Mouse (Mus musculus): ENCODE data around the gene Pde12.
A peak's percentile ranks its signal among the peaks of the same experiment; 100 is the strongest.

Pde12 gene

DNA sequence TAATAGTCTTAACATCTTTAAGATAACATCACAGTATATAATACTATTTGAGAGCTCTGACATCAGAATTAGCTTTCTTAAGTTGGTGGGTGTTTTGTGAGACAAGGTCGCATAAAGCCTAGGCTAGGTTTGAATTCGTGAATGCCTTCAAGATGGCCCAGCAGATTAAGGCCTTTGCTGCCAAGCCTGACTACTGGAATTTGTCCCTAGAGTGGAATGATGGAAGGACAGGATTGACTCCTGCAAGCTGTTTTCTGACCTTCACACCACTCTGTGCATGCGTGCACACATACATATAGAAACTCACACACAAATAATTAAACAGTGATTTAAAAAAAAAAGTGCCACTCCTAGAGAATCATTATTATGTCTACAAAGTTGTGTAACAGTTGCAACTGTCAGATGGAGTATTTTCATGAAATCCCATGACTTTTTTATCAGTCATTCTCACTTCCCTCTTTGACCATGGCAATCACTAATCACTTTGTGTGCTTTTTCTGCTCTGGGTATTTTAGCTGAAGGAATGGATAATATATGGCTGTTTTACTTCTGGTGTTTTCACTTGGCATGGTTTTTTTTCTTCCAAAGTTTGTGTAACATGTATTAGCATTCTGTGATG lies 26.6 kb downstream of the Pde12 start:
- DNase-seq (ENCODE audit: low read depth, low spot score): no peak

DNA sequence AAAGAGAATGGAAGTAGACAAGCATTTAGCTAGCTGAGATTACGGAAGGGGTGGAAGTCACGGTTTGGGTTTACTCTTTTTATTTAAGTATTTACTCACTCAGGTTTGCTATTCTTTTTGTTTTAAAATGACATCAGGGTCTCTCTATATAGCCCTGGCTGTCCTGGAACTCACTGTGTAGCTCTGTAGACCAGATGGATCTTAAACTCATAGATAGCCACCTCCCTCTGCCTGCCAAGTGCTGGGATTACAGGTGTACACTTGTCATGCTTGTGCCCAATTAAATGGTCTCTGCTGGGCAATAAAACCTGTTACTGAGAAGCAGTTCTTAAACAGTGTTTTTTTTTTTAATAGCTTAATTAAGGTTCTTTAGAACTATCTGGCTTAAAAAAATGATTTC lies 29.7 kb downstream of the Pde12 start:
- DNase-seq (ENCODE audit: low read depth, low spot score): no peak

DNA sequence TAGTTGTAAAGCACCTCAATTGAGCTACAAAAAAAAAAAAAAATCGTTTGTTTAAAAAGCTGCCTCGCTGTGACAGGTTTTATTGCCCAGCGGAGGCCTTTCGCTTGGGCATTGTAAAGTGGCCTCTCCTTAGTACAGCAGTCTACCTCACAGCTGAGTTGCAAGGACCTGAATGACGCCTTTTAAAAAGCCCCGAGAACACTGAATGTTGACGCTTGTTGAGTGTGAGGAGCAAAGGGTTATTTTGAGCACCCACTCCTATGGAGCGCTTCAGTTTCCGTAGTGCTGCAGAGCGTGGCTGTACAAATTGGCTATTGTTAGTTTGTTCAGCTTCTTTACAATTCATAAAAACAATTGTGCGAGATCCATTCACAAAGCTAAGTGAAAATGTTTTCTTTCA lies 30.4 kb downstream of the Pde12 start:
- no peak for DNase-seq (ENCODE audit: low read depth, low spot score)

DNA sequence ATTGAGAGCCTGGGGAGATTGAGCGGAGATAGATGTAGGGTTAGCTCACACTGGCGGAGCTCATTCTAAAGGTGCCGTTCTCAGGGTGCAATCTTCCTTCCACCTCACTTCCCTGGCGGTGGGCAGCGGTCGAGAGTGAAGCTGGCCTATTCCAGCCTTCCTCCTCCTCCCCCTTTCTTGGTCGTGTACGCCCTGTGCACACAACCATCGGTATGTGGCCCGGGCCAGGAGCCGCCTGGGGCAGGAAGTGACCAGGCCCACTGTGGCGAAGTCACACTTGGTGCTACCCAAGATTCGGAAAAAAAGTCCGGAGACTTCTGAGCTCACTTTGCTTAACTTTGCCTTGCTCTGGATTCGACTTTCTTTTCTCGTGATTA lies 31.0 kb downstream of the Pde12 start:
- DNase-seq (ENCODE audit: low read depth, low spot score): peak; percentile 35

DNA sequence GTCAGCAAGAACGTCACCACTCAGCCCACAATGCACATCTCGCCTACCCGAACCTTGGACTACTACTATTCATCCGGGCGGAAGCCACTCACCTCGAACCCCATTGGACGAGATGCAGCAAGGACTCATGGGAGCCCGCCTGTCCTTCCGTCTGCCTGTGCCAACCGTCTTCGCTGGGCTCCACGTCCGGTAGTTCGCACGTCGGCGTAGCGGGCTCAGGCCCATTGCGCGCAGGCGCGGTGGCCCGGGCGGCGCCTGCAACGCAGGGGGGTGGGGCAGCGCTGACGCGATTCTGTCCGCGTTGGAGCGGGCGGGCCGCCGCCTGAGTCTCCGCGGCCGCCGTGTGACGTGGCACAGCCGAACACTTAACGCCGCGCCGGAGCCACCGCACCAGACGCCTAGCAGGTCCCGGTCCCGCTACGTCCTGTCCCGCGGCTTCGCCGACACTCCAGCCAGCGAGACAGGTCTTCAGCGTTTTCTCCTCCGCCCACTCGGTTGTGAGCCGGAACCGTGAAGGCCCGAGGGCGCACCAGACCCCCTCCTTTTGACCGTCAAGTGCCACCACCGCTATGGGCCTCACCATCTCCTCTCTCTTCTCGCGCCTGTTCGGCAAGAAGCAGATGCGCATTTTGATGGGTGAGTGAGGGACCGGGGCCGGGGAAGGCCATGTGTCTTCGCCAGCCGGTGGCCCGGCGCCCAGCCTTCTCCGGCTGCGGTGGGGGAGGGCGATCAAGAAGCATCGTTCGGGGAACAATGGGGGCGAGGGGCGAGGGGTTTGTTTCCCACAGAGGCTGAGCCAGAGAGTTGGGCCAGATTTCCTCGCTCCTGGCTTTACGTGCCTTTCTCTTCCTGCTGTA lies 31.6 kb downstream of the Pde12 start, which contains the start of gene Arf4:
Gene Arf4, plus strand, starts transcription at position 224 of the 857 bp plus-strand sequence.
- DNase-seq (ENCODE audit: low read depth, low spot score): peak; percentile 95

DNA sequence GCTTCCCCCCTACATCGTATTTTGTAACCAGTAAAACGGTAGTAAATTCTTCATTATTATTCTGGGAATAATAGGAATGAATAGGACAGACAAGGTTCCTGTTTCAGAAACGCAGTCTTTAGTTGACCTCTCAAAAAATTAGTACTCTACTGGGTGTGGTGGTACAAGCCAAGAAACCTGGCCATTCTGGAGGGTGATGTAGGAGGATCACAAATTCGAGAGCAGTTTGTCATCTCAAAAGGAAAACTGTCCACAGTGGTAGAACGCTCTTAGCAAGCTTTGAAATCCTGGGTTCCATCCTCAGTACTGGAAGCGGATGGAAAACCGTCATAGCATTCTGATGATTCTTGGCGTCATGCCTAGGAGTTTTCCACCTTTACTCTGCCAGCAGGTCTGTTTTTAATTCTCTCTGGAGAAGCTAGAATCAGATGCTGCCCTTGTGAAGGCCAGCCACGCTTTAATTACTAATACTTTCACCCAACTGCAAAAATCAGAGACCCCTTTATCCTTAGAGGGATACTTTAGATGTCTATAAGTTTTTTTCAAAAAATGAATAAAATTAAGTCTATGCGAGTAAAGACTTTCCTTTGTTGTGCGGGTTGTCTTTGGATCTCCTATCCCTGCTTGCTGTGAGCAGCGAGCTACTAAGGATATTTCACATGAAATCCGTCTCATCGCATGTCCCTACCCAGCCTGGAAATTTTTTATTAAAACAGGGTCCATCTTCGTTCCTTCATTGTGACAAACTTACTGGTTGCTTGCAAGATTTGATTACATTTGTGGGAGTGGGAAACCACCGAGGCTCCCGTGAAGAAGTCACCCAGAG lies 32.4 kb downstream of the Pde12 start:
- no peak for DNase-seq (ENCODE audit: low read depth, low spot score)

DNA sequence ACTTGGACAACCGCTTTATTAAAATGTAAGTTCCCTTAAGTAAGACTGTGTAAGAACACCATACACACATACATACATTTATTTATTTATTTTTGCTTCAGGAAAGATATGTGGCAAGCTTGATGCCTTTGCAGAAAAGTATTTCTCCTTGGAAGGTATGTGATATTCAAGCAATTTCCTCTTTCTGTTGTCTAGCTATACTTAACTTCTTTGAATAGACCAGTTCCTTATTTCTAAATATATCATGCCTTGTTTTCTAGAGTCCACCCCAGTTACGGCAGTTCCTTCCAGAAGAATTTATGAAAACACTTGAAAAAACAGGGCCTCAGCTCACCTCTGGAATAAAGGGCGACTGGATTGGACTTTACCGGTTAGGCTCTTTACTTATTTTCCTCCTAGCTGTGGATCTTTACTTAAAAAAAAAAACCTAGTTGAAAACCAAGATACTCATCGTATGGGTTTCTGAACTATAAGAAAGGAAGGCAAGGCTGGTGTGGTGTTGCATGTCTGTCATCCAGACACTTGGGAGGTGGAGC lies 43.0 kb downstream of the Pde12 start:
- DNase-seq (ENCODE audit: low read depth, low spot score): no peak

DNA sequence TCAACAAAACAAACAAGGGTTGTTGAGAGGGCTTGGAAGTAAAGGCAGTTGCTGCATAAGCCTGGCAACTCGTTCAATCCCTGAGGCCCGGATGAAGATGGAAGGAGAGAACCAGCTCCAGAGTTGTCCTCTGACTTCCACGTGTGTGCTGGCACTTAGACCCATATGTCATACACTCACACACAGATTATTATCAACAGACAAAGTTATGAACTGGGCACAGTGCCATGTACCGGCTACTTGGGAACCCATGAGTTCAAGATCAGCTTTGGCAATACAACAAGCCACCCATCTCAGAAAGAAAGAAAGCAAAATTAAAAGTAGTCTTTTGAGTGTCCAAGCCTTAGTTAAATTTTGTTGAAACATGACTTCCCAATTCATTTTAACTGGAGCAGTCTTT lies 44.4 kb downstream of the Pde12 start:
- no peak for DNase-seq (ENCODE audit: low read depth, low spot score)

DNA sequence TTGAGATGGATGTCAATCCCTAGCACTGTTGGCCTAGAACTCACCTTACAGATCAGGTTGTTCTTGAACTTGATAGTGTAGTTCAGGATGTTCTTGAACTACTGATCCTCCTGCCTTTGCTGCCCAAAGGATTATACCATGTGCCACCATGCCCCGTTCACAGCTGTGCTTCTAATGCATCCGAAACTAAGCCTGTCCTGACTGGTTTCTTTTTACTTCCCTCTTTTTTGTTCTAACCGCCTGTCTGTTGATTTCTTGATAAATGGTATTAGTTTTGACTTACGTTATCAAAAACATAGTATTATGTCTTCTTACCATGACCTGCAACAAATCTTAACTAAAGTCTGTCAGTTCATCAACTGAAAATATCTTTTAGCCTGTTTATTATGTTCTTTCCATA lies 59.0 kb downstream of the Pde12 start:
- no peak for DNase-seq (ENCODE audit: low read depth, low spot score)

Data from embryo, embryonic 11.5 days (tissue).